Mouse (Mus musculus) left cerebral cortex, adult 8-10 months (tissue): ENCODE measurements around the gene Adamtsl2. TPM values are rescaled to one million over a fixed set of nuclear protein-coding genes. Genes with fewer than 3 reads are reported as not detected.

ENCODE experiments used
- total RNA-seq, 4 experiments: library from RNA; stranded (reverse); gene quantifications; 2 replicates each; pipeline ENCODE4 v1.2.4; 2022

Adamtsl2 gene
- total RNA-seq, 4 experiments from 2014 or later: 12.6 to 18.4 (median 15.6) TPM

Other genes starting within 250 kb of the Adamtsl2 start
- not detected for gene Abo, start 214.4 kb upstream of the Adamtsl2 start, total RNA-seq
- gene Surf6, start 176.5 kb upstream of the Adamtsl2 start, total RNA-seq: 10 to 100 TPM; 20.4 to 26.5 (median 25.8) TPM
- gene Med22, start 168.7 kb upstream of the Adamtsl2 start, total RNA-seq: 10 to 100 TPM; 46.7 to 55.4 (median 50.1) TPM
- gene Rpl7a, start 168.6 kb upstream of the Adamtsl2 start, total RNA-seq: 100 to 1,000 TPM; 215 to 270 (median 238) TPM
- 10 to 100 TPM; 33.1 to 38.0 (median 36.3) TPM for gene Surf2, start 163.0 kb upstream of the Adamtsl2 start, total RNA-seq
- gene Surf1, start 162.8 kb upstream of the Adamtsl2 start, total RNA-seq: 100 to 1,000 TPM; 116 to 127 (median 120) TPM
- 10 to 100 TPM; 46.2 to 51.8 (median 49.9) TPM for gene Surf4, start 145.5 kb upstream of the Adamtsl2 start, total RNA-seq
- gene Stkld1, start 145.3 kb upstream of the Adamtsl2 start, total RNA-seq: under 1 TPM in 2 of 4 experiments, not detected in 2; 0.16 to 0.42 TPM
- 10 to 100 TPM; 43.4 to 54.7 (median 46.8) TPM for gene Rexo4, start 115.0 kb upstream of the Adamtsl2 start, total RNA-seq
- 1 to 10 TPM; 1.2 to 1.6 (median 1.4) TPM for gene Adamts13, start 106.0 kb upstream of the Adamtsl2 start, total RNA-seq
- gene Cacfd1, start 69.5 kb upstream of the Adamtsl2 start, total RNA-seq: 10 to 100 TPM; 42.4 to 46.5 (median 44.1) TPM
- gene Slc2a6, start 51.4 kb upstream of the Adamtsl2 start, total RNA-seq: 10 to 100 TPM; 21.1 to 28.3 (median 27.8) TPM
- gene Mymk, start 7.2 kb upstream of the Adamtsl2 start, total RNA-seq: 1 to 10 TPM in 2 of 4 experiments, under 1 TPM in 2; 0.44 to 1.5 (median 1.2) TPM
- 100 to 1,000 TPM in 1 of 4 experiments, 10 to 100 TPM in 3; 95.8 to 105 (median 98.8) TPM for gene Fam163b, start 63.1 kb downstream of the Adamtsl2 start, total RNA-seq
- gene Dbh, start 85.9 kb downstream of the Adamtsl2 start, total RNA-seq: under 1 TPM; 0.20 to 0.53 (median 0.43) TPM
- gene Sardh, start 169.0 kb downstream of the Adamtsl2 start, total RNA-seq: 10 to 100 TPM in 1 of 4 experiments, 1 to 10 TPM in 3; 8.0 to 12.6 (median 9.3) TPM